Mouse (Mus musculus): ENCODE measurements around the gene Gpx3. TPM values are rescaled to one million over a fixed set of nuclear protein-coding genes. Genes with fewer than 3 reads are reported as not detected.
A peak's percentile ranks its signal among the peaks of the same experiment; 100 is the strongest.
"Not testable (repeated sequence)": the region's sequence is repeated elsewhere in the genome, so short reads cannot be mapped to it uniquely, and the experiment has no call there.

Gene Gpx3
- polyA plus RNA-seq, 1 experiment, result 11.7 TPM

- DNase-seq (ENCODE audit: extremely low spot score in 1 of 2, low spot score in 1 of 2), result peak in 1 of 2 experiments; percentile 84
These were observed 22.8 kb upstream of the Gpx3 start for GRCm38 (mm10) chr11:54879434-54879833.

- no peak for DNase-seq (ENCODE audit: extremely low spot score in 1 of 2, low spot score in 1 of 2)
These were observed 22.3 kb upstream of the Gpx3 start for GRCm38 (mm10) chr11:54879922-54880321.

GRCm38 (mm10) chr11:54881051-54881474, 21.2 kb upstream of the Gpx3 start:
- DNase-seq (ENCODE audit: extremely low spot score in 1 of 2, low spot score in 1 of 2), result no peak

- no peak for DNase-seq (ENCODE audit: extremely low spot score in 1 of 2, low spot score in 1 of 2)
These were observed 19.6 kb upstream of the Gpx3 start for GRCm38 (mm10) chr11:54882671-54883070.

- no peak for DNase-seq (ENCODE audit: extremely low spot score in 1 of 2, low spot score in 1 of 2)
These were observed 17.9 kb upstream of the Gpx3 start for GRCm38 (mm10) chr11:54884197-54884828.

GRCm38 (mm10) chr11:54884937-54885336, 17.3 kb upstream of the Gpx3 start:
- DNase-seq (ENCODE audit: extremely low spot score in 1 of 2, low spot score in 1 of 2), result no peak

- DNase-seq (ENCODE audit: extremely low spot score in 1 of 2, low spot score in 1 of 2), result no peak
These were observed 16.8 kb upstream of the Gpx3 start for GRCm38 (mm10) chr11:54885406-54885805.

- no peak for DNase-seq (ENCODE audit: extremely low spot score in 1 of 2, low spot score in 1 of 2)
These were observed 14.3 kb upstream of the Gpx3 start for GRCm38 (mm10) chr11:54887927-54888326.

GRCm38 (mm10) chr11:54891341-54891740, 10.9 kb upstream of the Gpx3 start:
- no peak for DNase-seq (ENCODE audit: extremely low spot score in 1 of 2, low spot score in 1 of 2)

GRCm38 (mm10) chr11:54892091-54892490, 10.2 kb upstream of the Gpx3 start:
- no peak for DNase-seq (ENCODE audit: extremely low spot score in 1 of 2, low spot score in 1 of 2)

GRCm38 (mm10) chr11:54894589-54894988, 7.7 kb upstream of the Gpx3 start:
- no peak for DNase-seq (ENCODE audit: extremely low spot score in 1 of 2, low spot score in 1 of 2)

- DNase-seq (ENCODE audit: extremely low spot score in 1 of 2, low spot score in 1 of 2), result not testable (repeated sequence)
These were observed 5.6 kb upstream of the Gpx3 start for GRCm38 (mm10) chr11:54896646-54897045.

GRCm38 (mm10) chr11:54897470-54897869, 4.8 kb upstream of the Gpx3 start:
- DNase-seq (ENCODE audit: extremely low spot score in 1 of 2, low spot score in 1 of 2), result no peak

GRCm38 (mm10) chr11:54899657-54900056, 2.6 kb upstream of the Gpx3 start:
- DNase-seq (ENCODE audit: extremely low spot score in 1 of 2, low spot score in 1 of 2), result no peak

- no peak for DNase-seq (ENCODE audit: extremely low spot score in 1 of 2, low spot score in 1 of 2)
These were observed 1.1 kb downstream of the Gpx3 start for GRCm38 (mm10) chr11:54903339-54903738.

- no peak for DNase-seq (ENCODE audit: extremely low spot score in 1 of 2, low spot score in 1 of 2)
These were observed 1.9 kb downstream of the Gpx3 start for GRCm38 (mm10) chr11:54903940-54904706.

GRCm38 (mm10) chr11:54905086-54905485, 2.8 kb downstream of the Gpx3 start:
- no peak for DNase-seq (ENCODE audit: extremely low spot score in 1 of 2, low spot score in 1 of 2)

- DNase-seq (ENCODE audit: extremely low spot score in 1 of 2, low spot score in 1 of 2), result no peak
These were observed 3.7 kb downstream of the Gpx3 start for GRCm38 (mm10) chr11:54905931-54906330.

GRCm38 (mm10) chr11:54906466-54906865, 4.2 kb downstream of the Gpx3 start:
- DNase-seq (ENCODE audit: extremely low spot score in 1 of 2, low spot score in 1 of 2), result no peak

GRCm38 (mm10) chr11:54907259-54907658, 5.0 kb downstream of the Gpx3 start:
- no peak for DNase-seq (ENCODE audit: extremely low spot score in 1 of 2, low spot score in 1 of 2)

GRCm38 (mm10) chr11:54909273-54909672, 7.0 kb downstream of the Gpx3 start:
- DNase-seq (ENCODE audit: extremely low spot score in 1 of 2, low spot score in 1 of 2), result no peak

GRCm38 (mm10) chr11:54910081-54910665, 7.9 kb downstream of the Gpx3 start:
- DNase-seq (ENCODE audit: extremely low spot score in 1 of 2, low spot score in 1 of 2), result no peak
